Mouse (Mus musculus) cerebellum, adult 11-12 months (tissue): ENCODE measurements around the gene Mab21l1.

Experiments
- DNase-seq: peaks from one replicate; pipeline ENCODE4 v3.0.0; 2022

The Mab21l1 gene

GRCm38 (mm10) chr3:55782056-55782687 lies at the start of gene Mab21l1:
Gene Mab21l1 (plus strand): TSS chr3:55782510.
- DNase-seq = peak; percentile 95

GRCm38 (mm10) chr3:55733665-55734064 lies 48.6 kb upstream of the Mab21l1 start:
- no peak for DNase-seq

GRCm38 (mm10) chr3:55741428-55741827 lies 40.9 kb upstream of the Mab21l1 start:
- DNase-seq = no peak

GRCm38 (mm10) chr3:55742218-55742617 lies 40.1 kb upstream of the Mab21l1 start:
- no peak for DNase-seq

- no peak for DNase-seq
Observed at GRCm38 (mm10) chr3:55742654-55743053, 39.7 kb upstream of the Mab21l1 start.

- DNase-seq = no peak
Observed at GRCm38 (mm10) chr3:55743885-55744284, 38.4 kb upstream of the Mab21l1 start.

- no peak for DNase-seq
Observed at GRCm38 (mm10) chr3:55750445-55751065, 31.8 kb upstream of the Mab21l1 start.

- no peak for DNase-seq
Observed at GRCm38 (mm10) chr3:55751363-55751762, 30.9 kb upstream of the Mab21l1 start.

- DNase-seq = no peak
Observed at GRCm38 (mm10) chr3:55752558-55752957, 29.8 kb upstream of the Mab21l1 start.

GRCm38 (mm10) chr3:55753872-55754271 lies 28.4 kb upstream of the Mab21l1 start:
- DNase-seq = no peak

GRCm38 (mm10) chr3:55754981-55755608 lies 27.2 kb upstream of the Mab21l1 start:
- no peak for DNase-seq

- no peak for DNase-seq
Observed at GRCm38 (mm10) chr3:55755805-55756601, 26.3 kb upstream of the Mab21l1 start.

- DNase-seq = no peak
Observed at GRCm38 (mm10) chr3:55756602-55757190, 25.6 kb upstream of the Mab21l1 start.

- DNase-seq = peak; percentile 46
Observed at GRCm38 (mm10) chr3:55758297-55758696, 24.0 kb upstream of the Mab21l1 start.

GRCm38 (mm10) chr3:55763591-55763990 lies 18.7 kb upstream of the Mab21l1 start:
- no peak for DNase-seq

GRCm38 (mm10) chr3:55768654-55769053 lies 13.7 kb upstream of the Mab21l1 start:
- DNase-seq = no peak

- DNase-seq = no peak
Observed at GRCm38 (mm10) chr3:55769308-55769707, 13.0 kb upstream of the Mab21l1 start.

GRCm38 (mm10) chr3:55774203-55774602 lies 8.1 kb upstream of the Mab21l1 start:
- DNase-seq = peak; percentile 74

- no peak for DNase-seq
Observed at GRCm38 (mm10) chr3:55775245-55775644, 7.1 kb upstream of the Mab21l1 start.

GRCm38 (mm10) chr3:55775753-55776152 lies 6.6 kb upstream of the Mab21l1 start:
- no peak for DNase-seq

- DNase-seq = no peak
Observed at GRCm38 (mm10) chr3:55777501-55777900, 4.8 kb upstream of the Mab21l1 start.

GRCm38 (mm10) chr3:55778764-55779730 lies 3.3 kb upstream of the Mab21l1 start:
- peak; percentile 58 for DNase-seq
